Mouse (Mus musculus) small intestine, adult 2 months (tissue): ENCODE data around the gene Ccm2. TPM values are rescaled to one million over a fixed set of nuclear protein-coding genes. Genes with fewer than 3 reads are reported as not detected.
"Not testable (repeated sequence)": the region's sequence is repeated elsewhere in the genome, so short reads cannot be mapped to it uniquely, and the experiment has no call there.

Source experiments
- H3K27ac ChIP-seq: fragments of 200-500 bp; 2 replicates; pipeline ENCODE4 v1.5.1; 2012; ENCODE audit warnings: low read depth, low read length, control low read depth, inconsistent platforms; ENCODE audit not compliant: insufficient read depth
- H3K27me3 ChIP-seq: fragments of 200-500 bp; 2 replicates; pipeline ENCODE4 v1.6.1; 2012; ENCODE audit warnings: mild to moderate bottlenecking, moderate library complexity, low read length, inconsistent platforms; ENCODE audit not compliant: control insufficient read depth, insufficient read depth
- H3K36me3 ChIP-seq: fragments of 200-500 bp; 2 replicates; pipeline ENCODE4 v1.6.1; 2012; ENCODE audit warnings: mild to moderate bottlenecking, low read length, control low read depth, inconsistent platforms; ENCODE audit not compliant: control insufficient read depth, insufficient read depth
- H3K4me1 ChIP-seq: fragments of 200-500 bp; 2 replicates; pipeline ENCODE4 v1.6.1; 2012; ENCODE audit warnings: low read length, inconsistent platforms, mixed read lengths; ENCODE audit not compliant: control insufficient read depth, insufficient read depth, insufficient read length
- H3K4me3 ChIP-seq: fragments of 200-500 bp; 2 replicates; pipeline ENCODE4 v1.5.1; 2012; ENCODE audit warnings: low read depth, mild to moderate bottlenecking, control low read depth, inconsistent platforms, low read length, moderate library complexity
- CTCF ChIP-seq: fragments of 200-500 bp; IDR thresholded peaks from 2 replicates; pipeline ENCODE4 v1.5.1; 2012; ENCODE audit warnings: low read depth, mild to moderate bottlenecking, control low read depth, inconsistent platforms, low read length, moderate library complexity, mixed read lengths; ENCODE audit not compliant: insufficient replicate concordance, insufficient read length; ENCODE audit errors: extremely low read depth
- POLR2A ChIP-seq: fragments of 200-500 bp; IDR thresholded peaks from 2 replicates; pipeline ENCODE4 v1.6.1; 2012; ENCODE audit warnings: low read depth, mild to moderate bottlenecking, control low read depth, inconsistent platforms, low read length, moderate library complexity
- WGBS: fragments of 180-500 bp; shearing (Covaris S2); methylation state at CpG from one replicate; pipeline ENCODE4 v1.1.7; 2018; 5-methylcytosine and 5-hydroxymethylcytosine counted together
- polyA plus RNA-seq: library from polyadenylated mRNA; depleted of rRNA; stranded (reverse); fragments of >200 nt; gene quantifications from 2 replicates; pipeline ENCODE4 v1.2.3, GENCODE M21; 2012

Ccm2 gene
- polyA plus RNA-seq, 1 experiment = 39.0 TPM

DNA sequence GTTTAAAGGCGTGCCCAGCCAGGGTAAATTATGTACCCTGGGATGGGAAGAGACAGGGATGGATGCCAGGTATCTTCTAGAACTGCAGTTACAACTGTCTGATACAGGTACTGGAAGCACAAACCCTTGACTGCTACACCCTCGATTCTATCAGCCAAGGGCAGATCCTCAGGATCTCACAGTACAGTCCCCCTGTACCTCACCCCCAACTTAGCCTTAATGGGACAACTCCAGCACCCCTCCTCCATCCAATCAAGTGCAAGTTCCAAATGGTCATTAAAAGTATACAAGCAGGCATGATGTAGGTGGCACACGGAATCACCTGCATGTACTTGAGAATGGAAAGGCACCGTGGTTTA, 21.8 kb upstream of the Ccm2 start:
- Histone ChIP-seq H3K27me3 (no peaks in the 10 kb centered on the region), H3K27ac (no peak overlapping the region), H3K4me3 (no peak overlapping the region), H3K4me1 (no peaks in the 10 kb centered on the region), H3K36me3 (peaks cover 20% of the 10 kb centered on the region)
- no peak for TF ChIP-seq CTCF
- no peak for TF ChIP-seq POLR2A
- 84% methylated on average over 4 of the region's 4 CpGs for WGBS

DNA sequence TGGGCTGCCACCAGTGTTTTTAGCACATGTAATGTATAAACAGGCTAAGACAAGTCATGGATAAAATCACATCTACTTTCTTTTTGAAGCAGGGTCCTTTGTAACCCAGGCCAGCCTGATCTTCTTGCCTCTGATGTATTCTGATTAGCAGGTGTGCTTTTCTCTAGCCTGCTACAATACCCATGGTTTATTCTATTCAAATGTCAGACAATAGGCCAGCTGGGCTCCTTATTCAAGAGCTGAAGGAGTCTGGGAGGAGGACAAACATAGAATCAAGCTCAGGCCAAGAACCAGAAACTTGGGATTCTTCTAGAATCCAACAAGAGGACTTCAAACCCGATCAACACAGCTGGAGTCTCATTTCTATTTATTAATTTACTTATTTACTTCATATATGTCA, 21.4 kb upstream of the Ccm2 start:
- WGBS = 85% methylated on average over 1 of the region's 1 CpGs
- peaks cover 20% of the 10 kb centered on the region for H3K36me3 ChIP-seq
- TF ChIP-seq CTCF (no peak), POLR2A (no peak)
- no peak overlapping the region for H3K27ac ChIP-seq
- H3K4me1 ChIP-seq = no peaks in the 10 kb centered on the region
- H3K27me3 ChIP-seq = no peaks in the 10 kb centered on the region
- H3K4me3 ChIP-seq = no peak overlapping the region

DNA sequence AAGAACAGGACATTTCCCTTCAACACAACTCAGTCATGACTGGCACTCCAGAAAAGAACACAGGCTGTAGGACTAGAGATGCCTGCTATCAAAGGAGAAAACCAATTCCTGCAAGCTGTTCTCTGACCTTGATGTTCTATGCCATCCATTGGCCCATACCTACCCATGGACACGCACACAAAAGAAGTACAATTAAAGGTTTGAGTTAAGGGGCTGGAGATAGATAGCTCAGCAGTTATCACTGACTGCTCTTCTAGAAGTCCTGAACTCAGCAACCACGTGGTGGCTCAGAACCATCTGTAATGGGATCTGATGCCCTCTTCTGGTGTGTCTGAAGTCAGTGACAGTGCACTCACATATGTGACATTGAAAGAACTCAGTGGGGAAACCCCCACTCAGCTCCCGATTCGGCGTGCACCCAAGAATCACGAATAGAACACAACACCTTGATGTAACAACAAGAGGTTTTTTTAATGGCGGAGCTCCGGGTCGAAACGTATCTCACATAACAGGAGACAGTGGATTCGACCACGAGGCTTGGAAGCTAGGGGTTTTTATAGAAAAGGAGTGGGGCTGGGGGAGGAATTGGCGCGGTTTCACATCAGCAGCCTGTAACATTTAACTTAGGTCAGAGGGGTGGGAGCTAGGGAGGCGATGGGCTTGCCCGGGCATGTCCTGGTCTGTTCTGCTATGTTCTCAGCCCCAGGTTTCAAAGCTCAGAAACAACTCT, 20.0 kb upstream of the Ccm2 start:
- WGBS = 16% methylated on average over 13 of the region's 16 CpGs
- H3K4me3 ChIP-seq = peak overlapping the region; percentile 60
- not testable (repeated sequence) for H3K27ac ChIP-seq, H3K4me1 ChIP-seq, H3K27me3 ChIP-seq
- peaks cover 20% of the 10 kb centered on the region for H3K36me3 ChIP-seq

DNA sequence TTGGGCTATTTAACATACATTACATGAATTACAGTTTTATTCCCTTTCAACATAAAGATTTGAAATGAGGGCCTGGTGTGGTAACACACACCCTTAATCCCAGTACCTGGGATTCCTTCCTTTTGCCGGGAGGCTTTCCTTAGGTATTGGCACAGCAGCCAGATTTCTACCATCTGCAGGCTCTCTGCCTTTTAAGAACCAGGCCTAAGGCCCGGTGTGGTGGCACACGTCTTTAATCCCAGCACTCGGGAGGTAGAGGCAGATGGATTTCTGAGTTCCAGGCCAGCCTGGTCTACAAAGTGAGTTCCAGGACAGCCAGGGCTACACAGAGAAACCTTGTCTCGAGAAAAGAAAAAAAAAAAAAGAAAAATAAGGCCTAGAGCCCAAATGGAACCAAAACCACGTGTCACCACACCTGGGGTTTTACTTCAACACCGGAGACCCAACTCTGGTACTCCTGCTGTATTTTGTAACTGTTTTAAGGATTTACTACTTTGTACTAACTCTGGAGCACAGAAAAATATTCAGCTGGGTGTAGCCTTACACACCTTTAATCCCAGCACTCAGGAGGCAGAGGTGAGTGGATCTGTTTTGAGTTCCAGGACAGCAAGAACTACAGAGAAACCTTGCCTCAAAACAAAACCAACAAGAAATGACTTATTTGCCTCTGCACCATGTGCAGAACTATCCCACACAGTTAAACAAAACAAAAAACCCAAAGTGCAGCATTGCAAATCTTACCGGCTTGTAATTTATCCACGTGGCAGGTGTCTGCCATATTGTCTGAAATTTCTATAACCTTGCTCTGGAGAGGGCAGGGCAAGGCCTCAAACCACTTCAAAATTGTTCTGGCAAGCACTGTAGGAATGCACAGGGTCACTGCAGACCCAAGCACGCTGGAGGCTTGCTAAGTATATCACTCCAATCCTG, 19.2 kb upstream of the Ccm2 start:
- Histone ChIP-seq H3K4me1 (no peaks in the 10 kb centered on the region), H3K36me3 (peaks cover 20% of the 10 kb centered on the region), H3K27me3 (no peaks in the 10 kb centered on the region), H3K27ac (peak overlapping the region; percentile 67), H3K4me3 (peak overlapping the region; percentile 84)
- TF ChIP-seq POLR2A (no peak), CTCF (no peak)
- WGBS = 5% methylated on average over 10 of the region's 10 CpGs

DNA sequence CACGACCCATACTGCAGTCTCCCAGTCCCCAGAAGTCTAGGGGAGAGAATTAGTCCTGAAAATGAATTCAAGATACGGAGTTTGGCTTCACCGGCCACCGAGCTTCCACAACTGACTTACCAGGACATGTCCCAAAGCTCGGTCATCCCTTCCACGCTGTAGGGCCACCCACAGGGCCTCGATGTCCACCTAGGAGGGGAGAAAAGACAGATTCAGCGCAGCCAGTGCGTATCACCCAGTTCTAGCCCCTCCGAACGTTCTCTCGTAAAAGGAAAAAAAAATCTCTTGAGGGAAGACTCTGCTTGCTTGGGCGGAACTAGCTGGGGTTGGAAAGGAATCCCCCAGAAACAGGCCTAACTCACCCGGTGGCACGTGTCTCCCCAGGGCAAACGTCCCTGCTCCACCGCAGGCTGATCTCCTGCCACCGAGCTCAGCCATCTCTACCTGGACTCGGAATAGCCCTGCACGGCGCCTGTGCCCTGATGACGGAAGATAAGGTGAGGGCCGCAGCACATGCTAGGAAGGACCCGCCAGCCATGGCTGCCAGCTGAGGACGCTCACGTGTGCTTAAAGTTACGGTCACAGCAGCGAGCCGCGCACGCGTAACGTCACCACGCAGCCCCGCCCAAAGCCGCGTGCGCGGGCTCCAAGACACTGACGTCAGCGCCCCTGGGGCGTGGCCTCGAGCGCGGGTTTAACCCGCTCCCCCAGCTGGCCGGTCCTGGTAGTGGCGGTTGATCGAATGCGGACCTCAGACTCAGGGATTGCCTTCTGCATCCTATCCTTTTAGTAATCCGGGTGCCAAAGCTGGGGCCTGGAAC, 18.3 kb upstream of the Ccm2 start:
- TF ChIP-seq POLR2A (peak; percentile 57; the same call in 1 of the 2 replicates), CTCF (peak; percentile 67)
- under 1% methylated on average over 51 of the region's 51 CpGs for WGBS

DNA sequence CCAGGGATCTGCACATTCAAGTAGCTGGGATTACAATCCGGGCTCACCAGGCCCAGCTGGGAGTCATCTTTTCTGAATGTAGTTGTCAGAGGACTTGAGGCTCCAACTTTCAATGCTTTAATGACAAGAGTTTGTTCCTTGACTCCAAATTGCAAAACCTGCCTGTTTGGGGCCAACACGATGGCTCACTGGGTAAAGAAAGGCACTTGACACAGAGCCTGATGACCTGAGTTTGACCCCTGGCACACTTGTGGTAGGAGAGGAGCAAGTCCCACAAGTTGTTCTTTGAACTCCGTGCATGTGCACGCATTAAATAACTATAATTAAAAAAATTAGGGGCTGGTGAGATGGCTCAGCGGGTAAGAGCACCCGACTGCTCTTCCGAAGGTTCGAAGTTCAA, 16.7 kb upstream of the Ccm2 start:
- 85% methylated on average over 8 of the region's 8 CpGs for WGBS
- TF ChIP-seq CTCF = no peak
- no peak for TF ChIP-seq POLR2A
- H3K36me3 ChIP-seq = peaks cover 17% of the 10 kb centered on the region

More for the DNA sequence above, 18.3 kb upstream of the Ccm2 start:
- Histone ChIP-seq H3K27me3 (no peaks in the 10 kb centered on the region), H3K36me3 (peaks cover 20% of the 10 kb centered on the region), H3K4me3 (peak overlapping the region; percentile 84), H3K27ac (peak overlapping the region; percentile 67), H3K4me1 (no peaks in the 10 kb centered on the region)

DNA sequence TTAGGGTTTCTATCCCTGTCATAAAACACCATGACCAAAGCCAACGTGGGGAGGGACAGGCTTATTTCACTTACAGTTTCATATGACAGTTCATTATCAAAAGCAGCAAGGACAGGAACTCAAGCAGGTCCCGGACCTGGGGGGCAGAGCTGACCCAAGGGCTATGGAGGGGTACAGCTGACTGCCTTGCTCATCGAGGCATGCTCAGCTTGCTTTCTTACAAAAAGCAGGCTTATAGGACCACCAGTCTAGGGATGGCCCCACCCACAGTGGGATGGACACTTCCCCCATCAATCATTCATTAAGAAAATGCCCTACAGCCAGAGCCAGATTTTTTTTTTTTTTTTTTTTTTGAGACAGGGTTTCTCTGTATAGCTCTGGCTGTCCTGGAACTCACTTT, 15.9 kb upstream of the Ccm2 start:
- no peak overlapping the region for H3K27ac ChIP-seq
- no peaks in the 10 kb centered on the region for H3K27me3 ChIP-seq
- no peak overlapping the region for H3K4me3 ChIP-seq
- WGBS = 87% methylated on average over 3 of the region's 3 CpGs
- TF ChIP-seq CTCF = no peak
- TF ChIP-seq POLR2A = no peak
- H3K4me1 ChIP-seq = no peaks in the 10 kb centered on the region
- peaks cover 9% of the 10 kb centered on the region for H3K36me3 ChIP-seq

More for the DNA sequence above, 16.7 kb upstream of the Ccm2 start:
- H3K27ac ChIP-seq = no peak overlapping the region
- H3K4me3 ChIP-seq = no peak overlapping the region
- H3K4me1 ChIP-seq = no peaks in the 10 kb centered on the region
- no peaks in the 10 kb centered on the region for H3K27me3 ChIP-seq
